Mouse (Mus musculus) telencephalon, adult 2 months (tissue): ENCODE data around the gene Zfp219.

Experiments
- DNase-seq: peaks from one replicate; pipeline ENCODE4 v3.0.0-alpha.2; 2011; ENCODE audit warnings: low read depth, low spot score

Zfp219 gene

DNA sequence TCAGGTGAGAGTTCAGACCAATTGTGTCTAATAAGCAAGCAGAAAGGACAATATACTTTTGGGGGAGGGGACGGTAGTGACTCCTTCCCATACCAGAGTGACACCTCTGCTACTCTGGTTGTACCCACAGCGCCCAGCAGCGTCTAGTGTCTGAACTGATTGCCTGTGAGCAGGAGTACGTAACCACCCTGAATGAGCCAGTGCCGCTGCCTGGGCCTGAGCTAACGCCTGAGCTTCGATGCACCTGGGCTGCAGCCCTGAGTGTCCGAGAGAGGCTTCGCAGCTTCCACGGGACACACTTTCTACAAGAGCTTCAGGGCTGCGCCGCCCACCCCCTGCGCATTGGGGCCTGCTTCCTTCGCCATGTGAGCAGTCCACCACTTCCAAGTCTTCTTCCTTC is 23.1 kb downstream of the Zfp219 start:
- no peak for DNase-seq

- no peak for DNase-seq
Observed at GRCm38 (mm10) chr14:51996866-51997265, 23.7 kb downstream of the Zfp219 start.

GRCm38 (mm10) chr14:51996231-51996841 is 24.2 kb downstream of the Zfp219 start:
- no peak for DNase-seq

DNA sequence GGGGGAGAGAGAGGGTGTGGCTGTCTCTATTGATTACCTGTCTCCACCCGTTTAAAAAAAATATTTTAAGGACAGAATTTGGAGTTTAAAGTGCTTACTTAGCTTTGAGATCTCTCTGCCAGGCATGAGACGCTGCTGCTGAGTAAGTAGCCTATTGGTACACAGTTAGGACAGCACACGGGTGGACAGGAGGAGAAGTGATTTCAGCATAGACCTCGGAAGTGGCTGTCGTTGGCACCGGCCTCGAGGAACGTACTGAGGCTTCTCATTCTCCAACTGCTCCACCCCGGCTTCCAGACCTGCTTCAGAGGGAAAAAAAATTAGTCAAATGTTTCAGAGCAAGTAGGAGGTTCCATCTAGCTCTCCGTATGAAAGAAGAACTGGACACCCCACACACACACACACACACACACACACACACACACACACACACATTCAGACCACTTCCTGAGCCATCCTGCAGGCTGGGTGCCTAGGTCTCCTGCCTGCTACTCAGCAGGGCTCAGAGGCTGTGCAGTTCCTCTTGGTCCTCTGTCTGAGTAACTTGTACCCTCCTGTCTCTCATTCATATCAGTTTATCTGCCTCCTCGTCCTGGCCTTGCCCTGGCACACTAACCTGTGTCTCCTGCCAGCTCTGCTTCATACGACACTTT is 25.2 kb downstream of the Zfp219 start:
- no peak for DNase-seq

GRCm38 (mm10) chr14:51994453-51994852 is 26.1 kb downstream of the Zfp219 start:
- DNase-seq, result no peak

- DNase-seq, result no peak
Observed at GRCm38 (mm10) chr14:51989461-51989970, 31.0 kb downstream of the Zfp219 start.

DNA sequence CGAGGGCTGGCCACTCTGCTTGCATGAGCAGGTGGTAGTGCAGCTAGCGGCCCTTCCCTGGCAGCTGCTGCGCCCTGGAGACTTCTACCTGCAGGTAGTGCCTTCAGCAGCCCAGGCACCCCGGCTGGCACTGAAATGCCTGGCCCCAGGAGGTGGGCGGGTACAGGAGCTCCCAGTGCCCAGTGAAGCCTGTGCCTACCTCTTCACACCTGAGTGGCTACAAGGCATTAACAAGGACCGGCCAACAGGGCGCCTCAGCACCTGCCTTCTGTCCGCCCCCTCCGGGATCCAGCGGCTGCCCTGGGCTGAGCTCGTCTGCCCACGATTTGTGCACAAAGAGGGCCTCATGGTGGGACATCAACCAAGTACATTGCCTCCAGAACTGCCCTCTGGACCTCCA is 31.8 kb downstream of the Zfp219 start:
- DNase-seq, result no peak

DNA sequence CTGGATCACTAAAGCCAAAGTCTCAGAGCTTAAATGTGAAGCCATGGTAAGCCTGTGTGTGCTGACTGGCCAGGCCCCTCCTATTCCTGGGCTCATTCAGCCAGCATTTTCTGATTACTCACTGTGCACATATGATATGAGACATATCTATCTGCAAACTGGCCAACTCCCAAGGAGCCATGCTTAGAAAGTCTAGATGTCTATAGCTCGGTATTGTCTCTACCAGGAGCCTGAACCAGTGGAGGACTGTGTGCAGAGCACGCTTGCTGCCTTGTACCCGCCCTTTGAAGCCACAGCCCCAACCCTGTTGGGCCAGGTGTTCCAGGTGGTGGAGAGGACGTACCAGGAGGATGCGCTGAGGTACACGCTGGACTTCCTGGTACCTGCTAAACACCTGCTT is 33.4 kb downstream of the Zfp219 start:
- DNase-seq, result no peak

DNA sequence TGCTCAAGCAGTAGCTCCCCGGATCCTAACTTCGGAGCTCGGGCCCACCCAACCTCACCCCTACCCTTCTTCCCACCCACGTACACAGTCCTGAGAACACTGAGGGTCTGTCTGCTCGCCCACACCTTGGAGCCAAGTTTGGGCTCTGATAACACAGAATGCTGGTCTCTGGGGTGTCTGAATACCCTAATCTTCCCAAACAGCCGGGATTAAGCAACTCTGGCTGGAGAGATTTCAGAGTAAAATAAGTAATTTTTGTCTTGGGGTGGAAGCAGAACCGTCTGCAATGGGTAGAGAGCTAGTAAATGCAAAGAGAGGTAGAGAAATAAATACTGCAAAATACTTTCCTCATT is 34.4 kb downstream of the Zfp219 start:
- no peak for DNase-seq

DNA sequence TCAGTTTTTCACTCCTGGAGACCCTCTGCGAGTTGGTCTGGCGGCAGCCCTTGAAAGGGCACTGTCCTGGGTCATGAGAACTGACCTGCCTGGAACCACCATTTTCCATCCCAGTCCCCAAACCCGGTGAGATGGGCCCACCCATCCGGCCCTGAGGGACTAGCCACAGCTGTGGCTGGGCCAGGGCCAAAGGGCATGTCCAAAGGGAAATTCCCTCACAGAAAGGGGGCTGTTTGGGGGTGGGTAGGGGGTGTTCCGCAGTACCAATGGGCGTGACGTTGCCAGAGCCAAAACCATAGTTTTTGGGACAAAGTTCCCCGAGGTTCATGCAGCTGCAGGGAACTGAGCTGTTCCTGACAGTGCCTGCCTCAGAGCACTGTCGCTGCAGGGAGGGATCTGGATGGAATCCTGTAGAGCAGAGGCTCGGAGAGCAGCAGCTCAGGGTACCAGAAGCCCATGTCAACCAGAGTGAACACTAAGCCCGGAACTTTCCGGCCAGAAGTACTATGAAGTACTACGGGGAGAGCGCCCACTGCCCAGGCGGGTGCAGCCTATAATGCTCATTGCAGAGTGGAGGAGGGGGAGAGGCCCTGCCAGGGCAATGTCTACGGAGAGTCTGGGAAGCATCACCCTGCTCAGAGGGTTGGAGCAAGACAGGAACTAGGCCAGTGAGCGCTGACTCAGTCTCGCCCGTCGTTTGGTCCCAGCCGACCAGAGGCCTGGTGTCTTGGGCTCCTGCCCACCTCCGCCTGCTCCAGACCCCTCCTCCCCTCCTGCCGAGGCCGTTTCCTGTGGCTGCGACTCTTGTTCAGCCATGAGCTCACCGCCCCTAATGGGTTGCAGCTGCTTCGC is 35.0 kb downstream of the Zfp219 start:
- no peak for DNase-seq

DNA sequence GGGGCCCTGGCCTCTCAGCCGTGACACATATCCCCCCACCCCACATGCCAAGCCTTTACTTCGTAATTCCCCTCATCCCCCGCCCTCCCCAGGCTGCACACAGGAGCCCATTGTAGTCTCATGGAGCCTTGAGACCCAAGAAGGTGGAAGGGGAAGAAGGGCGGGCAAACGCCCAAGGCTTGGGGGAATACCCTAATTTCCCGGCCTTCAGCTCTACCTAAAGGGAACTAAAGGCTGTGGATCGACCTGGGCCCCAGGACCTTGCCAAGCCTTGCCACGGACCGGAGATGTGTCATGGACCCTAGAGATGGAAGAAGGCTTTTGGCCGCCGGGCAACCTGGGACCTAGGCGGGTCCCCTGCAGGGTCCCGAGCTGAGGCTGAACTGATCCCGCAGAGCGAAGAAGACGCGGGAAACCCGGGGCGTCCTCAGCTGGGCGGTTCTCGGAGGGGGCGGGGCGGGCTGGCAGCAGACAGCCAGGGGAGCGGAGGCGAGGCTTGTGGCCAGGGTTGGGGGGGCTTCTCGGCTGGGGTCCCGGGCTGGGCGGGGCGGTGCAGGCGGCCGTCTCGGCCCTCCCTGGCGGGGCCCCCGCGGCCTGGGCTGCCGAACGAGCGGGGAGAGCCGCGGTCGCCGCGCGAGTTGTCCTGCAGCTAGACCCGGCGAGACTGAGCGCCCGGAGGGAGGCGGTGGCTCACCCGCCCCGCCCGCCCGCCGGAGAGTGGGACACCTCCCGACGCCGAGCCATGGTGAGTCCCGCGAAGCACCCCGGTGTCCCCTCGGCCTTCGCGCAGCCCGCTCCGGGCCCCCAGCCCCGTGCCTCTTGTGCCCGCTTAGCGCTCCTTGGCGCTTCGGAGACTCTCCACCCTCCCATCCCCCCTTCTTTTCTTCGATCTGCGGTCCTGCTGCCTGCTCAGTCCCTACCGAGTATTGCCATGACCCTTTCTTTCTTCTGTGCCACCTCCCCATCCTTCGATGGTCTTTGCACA is 36.0 kb downstream of the Zfp219 start, which contains the start of gene Arhgef40:
Gene Arhgef40, plus strand, starts transcription at position 473 of the 985 bp plus-strand sequence.
- no peak for DNase-seq

- DNase-seq, result no peak
Observed at GRCm38 (mm10) chr14:51983855-51984246, 36.7 kb downstream of the Zfp219 start.

DNA sequence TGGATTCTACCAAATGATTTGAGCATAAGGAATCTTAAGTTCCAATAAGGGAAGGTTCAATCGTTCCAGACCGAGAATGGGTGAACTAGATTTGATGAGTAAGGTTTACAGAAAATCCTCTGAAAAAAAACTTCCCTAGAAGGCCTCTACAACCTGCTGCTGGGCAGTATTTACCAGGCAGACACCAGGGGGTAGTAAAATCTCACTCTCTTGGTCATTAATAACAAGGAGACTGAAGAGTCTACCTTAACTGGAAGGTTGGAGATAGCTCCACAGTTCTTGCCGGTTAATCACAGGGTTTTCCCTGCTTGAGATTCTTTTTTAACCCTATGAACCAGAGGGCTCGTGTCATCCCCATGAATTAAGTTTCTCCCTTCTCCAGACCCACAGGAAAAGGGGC is 37.3 kb downstream of the Zfp219 start:
- DNase-seq, result no peak

- DNase-seq, result no peak
Observed at GRCm38 (mm10) chr14:51979252-51979651, 41.3 kb downstream of the Zfp219 start.

GRCm38 (mm10) chr14:51967400-51967799 is 53.1 kb downstream of the Zfp219 start:
- DNase-seq, result no peak

- no peak for DNase-seq
Observed at GRCm38 (mm10) chr14:51960316-51960715, 60.2 kb downstream of the Zfp219 start.
